Mouse (Mus musculus): ENCODE measurements at regions not wholly inside any gene's neighbourhood (a gene's known extent, or its start where the extent isn't known, plus 50 kb on each side); places are given as distances from the start of the nearest gene placed in this dataset.

DNA sequence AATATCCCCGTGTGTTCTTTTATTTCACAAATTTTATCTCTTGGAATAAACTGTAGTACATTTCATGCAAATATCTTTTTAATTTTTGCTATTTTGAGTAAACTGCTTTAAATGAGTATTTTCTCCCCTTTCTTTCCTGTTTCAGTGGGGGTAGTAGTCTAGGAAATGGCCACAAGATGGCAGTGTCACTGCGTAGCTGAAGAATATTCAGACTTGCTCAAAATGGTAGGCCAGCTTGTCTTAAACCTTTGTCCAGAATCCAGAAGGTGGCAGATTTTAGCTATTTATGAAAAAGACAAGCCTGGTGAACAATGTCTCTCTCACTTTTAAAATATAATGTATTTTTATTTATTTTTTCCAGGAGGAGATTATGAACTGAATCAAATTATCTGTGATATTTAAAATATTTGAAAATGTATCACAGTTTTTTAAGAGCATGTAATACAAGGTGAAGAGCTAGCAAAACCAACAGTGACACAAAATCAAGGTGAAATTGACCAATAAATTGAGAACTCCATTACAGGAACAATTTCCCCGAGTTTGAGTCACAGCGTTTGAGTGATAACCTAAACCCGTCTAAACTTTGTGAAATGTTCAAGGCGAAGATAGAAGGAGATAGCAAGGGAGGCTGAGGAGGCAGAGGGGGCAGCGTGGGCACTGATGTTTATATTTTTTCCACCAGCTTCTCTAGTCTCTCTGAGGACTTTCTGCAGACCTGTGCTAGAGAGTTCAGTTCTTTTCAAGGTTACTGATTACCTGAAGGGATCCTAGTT, 285.5 kb downstream of the Olfm4 start:
- 51% methylated on average over 7 of the region's 7 CpGs for WGBS
- H3K9me3 ChIP-seq (replicated peaks; ENCODE audit: control insufficient read depth, low read length) = no peaks in the 10 kb centered on the region

DNA sequence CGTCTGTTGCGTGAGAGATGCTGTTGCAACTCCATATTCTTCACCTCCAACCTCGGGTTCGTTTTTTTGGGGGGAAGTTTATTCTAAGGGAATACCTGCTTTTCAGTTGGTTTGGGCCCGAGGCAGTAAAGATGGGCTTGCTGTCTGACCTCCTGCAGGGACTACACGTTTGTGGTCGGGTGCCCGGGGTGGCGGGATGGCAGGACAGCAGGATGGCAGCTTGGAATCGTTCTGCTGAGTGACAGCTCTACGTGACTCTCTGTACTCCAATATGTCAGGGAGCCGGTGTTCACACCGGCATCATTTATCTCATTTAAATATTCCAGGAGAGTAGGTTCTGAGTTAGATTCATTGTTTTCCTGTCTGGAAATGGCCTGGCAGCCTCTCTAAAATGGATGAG, 286.2 kb downstream of the Olfm4 start:
- H3K4me3 ChIP-seq (ENCODE audit: low read length) = no peak overlapping the region
- no peak overlapping the region for H3K9ac ChIP-seq (ENCODE audit: low read length)
- H3K9me3 ChIP-seq (replicated peaks; ENCODE audit: control insufficient read depth, low read length) = no peaks in the 10 kb centered on the region
- no peaks in the 10 kb centered on the region for H3K4me1 ChIP-seq (ENCODE audit: control insufficient read depth, insufficient read depth, low read length)
- no peak for ATAC-seq (replicated peaks; ENCODE audit: extremely low read depth, insufficient read depth, low FRiP score)
- no peaks in the 10 kb centered on the region for H3K27me3 ChIP-seq (ENCODE audit: control insufficient read depth, insufficient read depth, low read length)
- H3K4me2 ChIP-seq (ENCODE audit: low read depth, low read length) = no peak overlapping the region
- H3K36me3 ChIP-seq (ENCODE audit: control insufficient read depth, insufficient read depth) = no peaks in the 10 kb centered on the region
- WGBS = 66% methylated on average over 13 of the region's 13 CpGs
- H3K27ac ChIP-seq (ENCODE audit: low read length) = no peak overlapping the region

More for the DNA sequence above, 285.5 kb downstream of the Olfm4 start:
- ATAC-seq (replicated peaks; ENCODE audit: extremely low read depth, insufficient read depth, low FRiP score) = no peak
- H3K4me1 ChIP-seq (ENCODE audit: control insufficient read depth, insufficient read depth, low read length) = no peaks in the 10 kb centered on the region
- no peaks in the 10 kb centered on the region for H3K27me3 ChIP-seq (ENCODE audit: control insufficient read depth, insufficient read depth, low read length)
- no peaks in the 10 kb centered on the region for H3K36me3 ChIP-seq (ENCODE audit: control insufficient read depth, insufficient read depth)
- H3K4me2 ChIP-seq (ENCODE audit: low read depth, low read length) = no peak overlapping the region
- no peak overlapping the region for H3K27ac ChIP-seq (ENCODE audit: low read length)
- H3K4me3 ChIP-seq (ENCODE audit: low read length) = no peak overlapping the region
- no peak overlapping the region for H3K9ac ChIP-seq (ENCODE audit: low read length)

DNA sequence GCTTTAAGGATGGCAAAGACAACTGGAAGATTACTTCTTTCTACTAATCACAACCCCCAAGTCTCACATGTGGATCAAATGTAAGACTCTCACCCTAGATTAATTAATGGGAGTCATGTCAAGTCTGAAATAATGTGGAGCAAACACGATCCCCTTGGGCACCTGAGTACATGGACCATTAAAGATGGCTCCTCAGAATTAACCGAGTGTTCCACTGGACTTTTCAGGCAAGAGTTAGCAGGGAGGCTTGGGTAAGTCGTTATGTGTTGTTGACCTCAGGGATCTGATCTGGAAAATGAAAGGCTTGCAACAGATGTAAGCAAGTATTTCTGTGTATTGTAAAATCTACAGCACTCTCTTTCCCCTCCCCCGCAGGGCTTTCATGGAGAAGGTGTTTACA, 296.3 kb downstream of the Olfm4 start:
- Histone ChIP-seq H3K9me3 (replicated peaks; ENCODE audit: control insufficient read depth, low read length) (no peaks in the 10 kb centered on the region), H3K4me2 (ENCODE audit: low read depth, low read length) (no peak overlapping the region), H3K36me3 (ENCODE audit: control insufficient read depth, insufficient read depth) (no peaks in the 10 kb centered on the region), H3K27ac (ENCODE audit: low read length) (no peak overlapping the region), H3K4me1 (ENCODE audit: control insufficient read depth, insufficient read depth, low read length) (no peaks in the 10 kb centered on the region), H3K27me3 (ENCODE audit: control insufficient read depth, insufficient read depth, low read length) (no peaks in the 10 kb centered on the region), H3K9ac (ENCODE audit: low read length) (no peak overlapping the region), H3K4me3 (ENCODE audit: low read length) (no peak overlapping the region)
- ATAC-seq (replicated peaks; ENCODE audit: extremely low read depth, insufficient read depth, low FRiP score) = no peak
- WGBS = 66% methylated on average over 4 of the region's 4 CpGs

DNA sequence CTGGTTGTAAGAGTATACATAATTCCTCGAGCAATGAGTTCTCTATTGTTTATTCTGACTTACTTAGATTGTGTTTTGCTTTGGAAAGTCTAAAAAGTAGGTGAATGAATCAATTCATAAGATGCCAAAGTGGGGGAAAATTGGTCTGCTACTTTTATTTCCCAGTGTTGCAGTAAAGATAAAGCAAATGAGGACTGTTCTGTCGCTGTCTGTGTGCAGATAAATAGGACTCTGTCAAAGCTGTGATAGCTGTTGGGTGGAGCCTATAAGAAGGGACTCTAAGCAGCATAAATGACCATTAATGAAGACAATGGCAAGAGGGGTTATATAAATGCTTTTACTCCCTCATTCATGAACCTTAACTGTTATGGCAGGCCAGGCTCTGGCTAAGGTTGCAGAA, 299.8 kb downstream of the Olfm4 start:
- no peak overlapping the region for H3K9ac ChIP-seq (ENCODE audit: low read length)
- H3K27ac ChIP-seq (ENCODE audit: low read length) = no peak overlapping the region
- no peak overlapping the region for H3K4me3 ChIP-seq (ENCODE audit: low read length)
- H3K4me2 ChIP-seq (ENCODE audit: low read depth, low read length) = no peak overlapping the region
- H3K36me3 ChIP-seq (ENCODE audit: control insufficient read depth, insufficient read depth) = no peaks in the 10 kb centered on the region
- ATAC-seq (replicated peaks; ENCODE audit: extremely low read depth, insufficient read depth, low FRiP score) = no peak
- no peaks in the 10 kb centered on the region for H3K9me3 ChIP-seq (replicated peaks; ENCODE audit: control insufficient read depth, low read length)
- 43% methylated on average over 2 of the region's 2 CpGs for WGBS
- H3K27me3 ChIP-seq (ENCODE audit: control insufficient read depth, insufficient read depth, low read length) = no peaks in the 10 kb centered on the region
- H3K4me1 ChIP-seq (ENCODE audit: control insufficient read depth, insufficient read depth, low read length) = no peaks in the 10 kb centered on the region

DNA sequence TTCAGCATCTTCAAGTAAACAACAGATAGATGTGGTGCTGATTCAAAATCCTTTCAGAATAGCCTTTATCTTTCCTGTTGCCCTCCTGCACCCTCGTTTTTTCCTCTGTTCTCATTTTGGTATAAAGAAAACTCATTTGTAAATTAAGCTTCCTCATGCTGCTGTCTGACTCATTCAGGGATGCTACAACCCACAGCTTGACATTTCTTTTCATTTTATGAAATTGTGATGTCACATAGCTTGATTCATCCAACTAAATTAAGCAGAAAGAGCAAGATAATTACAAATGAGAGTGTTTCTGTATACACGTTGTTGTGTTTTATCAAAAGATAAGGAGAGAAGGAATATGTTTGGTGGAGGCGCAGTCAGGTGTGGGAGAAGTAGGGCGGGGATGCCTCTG, 307.5 kb downstream of the Olfm4 start:
- Histone ChIP-seq H3K4me2 (ENCODE audit: low read depth, low read length) (no peak overlapping the region), H3K27ac (ENCODE audit: low read length) (no peak overlapping the region), H3K9ac (ENCODE audit: low read length) (no peak overlapping the region), H3K9me3 (replicated peaks; ENCODE audit: control insufficient read depth, low read length) (no peaks in the 10 kb centered on the region), H3K4me3 (ENCODE audit: low read length) (no peak overlapping the region), H3K27me3 (ENCODE audit: control insufficient read depth, insufficient read depth, low read length) (no peaks in the 10 kb centered on the region), H3K36me3 (ENCODE audit: control insufficient read depth, insufficient read depth) (no peaks in the 10 kb centered on the region), H3K4me1 (ENCODE audit: control insufficient read depth, insufficient read depth, low read length) (no peaks in the 10 kb centered on the region)
- no peak for ATAC-seq (replicated peaks; ENCODE audit: extremely low read depth, insufficient read depth, low FRiP score)
- 67% methylated on average over 4 of the region's 4 CpGs for WGBS

DNA sequence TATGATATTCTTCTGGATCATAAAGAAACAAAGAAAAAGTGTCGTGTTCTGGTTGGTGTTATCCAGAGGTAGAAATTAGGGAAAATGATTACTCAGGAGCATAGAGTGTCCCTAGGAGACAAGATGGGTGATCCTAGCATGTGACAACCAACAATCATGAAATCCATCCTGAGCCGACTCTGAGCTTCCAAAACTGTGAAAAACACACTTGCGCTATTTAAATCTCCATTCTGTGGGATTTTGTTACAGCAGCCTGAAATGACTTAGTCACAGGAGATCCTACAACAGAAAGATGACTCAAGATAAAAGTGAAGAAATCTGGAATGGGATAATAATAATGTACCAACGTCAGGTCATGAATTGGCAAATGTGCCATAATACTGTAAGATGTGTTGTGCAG, 309.5 kb downstream of the Olfm4 start:
- H3K9me3 ChIP-seq (replicated peaks; ENCODE audit: control insufficient read depth, low read length) = no peaks in the 10 kb centered on the region
- no peak overlapping the region for H3K4me2 ChIP-seq (ENCODE audit: low read depth, low read length)
- no peaks in the 10 kb centered on the region for H3K4me1 ChIP-seq (ENCODE audit: control insufficient read depth, insufficient read depth, low read length)
- no peak overlapping the region for H3K27ac ChIP-seq (ENCODE audit: low read length)
- no peak overlapping the region for H3K9ac ChIP-seq (ENCODE audit: low read length)
- H3K4me3 ChIP-seq (ENCODE audit: low read length) = no peak overlapping the region
- no peak for ATAC-seq (replicated peaks; ENCODE audit: extremely low read depth, insufficient read depth, low FRiP score)
- 80% methylated on average over 4 of the region's 4 CpGs for WGBS
- no peaks in the 10 kb centered on the region for H3K27me3 ChIP-seq (ENCODE audit: control insufficient read depth, insufficient read depth, low read length)
- no peaks in the 10 kb centered on the region for H3K36me3 ChIP-seq (ENCODE audit: control insufficient read depth, insufficient read depth)

DNA sequence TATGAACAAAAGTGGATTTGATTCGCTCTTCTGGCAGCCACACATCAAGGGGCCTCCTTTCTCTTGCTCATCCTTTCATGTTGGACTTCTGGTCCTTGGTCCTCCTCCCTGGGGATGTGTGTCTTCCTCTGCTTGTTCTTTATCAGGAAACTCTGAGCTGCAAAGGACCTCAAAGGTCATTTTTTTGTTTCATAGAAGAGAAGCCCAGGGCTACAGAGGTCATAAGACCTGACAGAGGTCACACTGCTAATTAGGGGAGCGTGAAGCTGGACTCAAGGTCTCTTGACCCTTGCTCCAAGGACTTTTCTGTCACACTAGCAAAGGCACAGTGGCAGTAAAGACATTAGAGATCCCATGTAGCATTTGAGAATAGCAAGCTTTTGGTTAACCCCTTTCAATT, 345.8 kb downstream of the Olfm4 start:
- Histone ChIP-seq H3K4me2 (ENCODE audit: low read depth, low read length) (no peak overlapping the region), H3K27ac (ENCODE audit: low read length) (no peak overlapping the region), H3K4me1 (ENCODE audit: control insufficient read depth, insufficient read depth, low read length) (no peaks in the 10 kb centered on the region), H3K9me3 (replicated peaks; ENCODE audit: control insufficient read depth, low read length) (no peaks in the 10 kb centered on the region), H3K27me3 (ENCODE audit: control insufficient read depth, insufficient read depth, low read length) (no peaks in the 10 kb centered on the region), H3K4me3 (ENCODE audit: low read length) (no peak overlapping the region), H3K36me3 (ENCODE audit: control insufficient read depth, insufficient read depth) (no peaks in the 10 kb centered on the region), H3K9ac (ENCODE audit: low read length) (no peak overlapping the region)
- no peak for ATAC-seq (replicated peaks; ENCODE audit: extremely low read depth, insufficient read depth, low FRiP score)
- 68% methylated on average over 2 of the region's 2 CpGs for WGBS

DNA sequence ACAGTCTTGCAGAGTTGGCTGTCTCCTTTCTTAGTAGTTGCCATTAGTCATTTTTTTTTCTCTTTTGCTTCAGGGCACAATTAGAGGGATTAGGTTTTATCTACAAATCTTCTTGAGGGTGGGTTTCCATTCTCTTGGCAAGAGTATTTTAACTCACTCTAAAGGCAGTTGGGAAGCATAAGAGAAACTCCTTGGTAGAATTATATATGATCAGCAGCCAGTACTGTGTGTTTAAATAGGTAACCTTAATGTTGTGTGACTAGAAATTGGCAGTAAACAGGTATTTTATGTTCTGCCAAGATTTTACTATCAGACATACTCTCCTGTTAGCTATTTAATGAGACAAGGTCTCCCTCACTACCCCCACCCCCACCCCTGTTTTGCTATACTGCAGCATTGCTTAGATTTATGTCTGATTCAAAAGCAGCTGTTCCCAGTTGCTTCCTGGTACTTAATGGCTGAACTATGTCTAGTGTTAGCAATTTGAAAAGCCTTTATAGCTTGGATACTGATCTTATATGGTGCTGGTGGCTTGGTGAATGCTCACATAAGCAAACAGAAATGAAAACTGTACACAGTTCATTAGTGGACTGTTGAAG, 378.2 kb downstream of the Olfm4 start:
- Histone ChIP-seq H3K9me3 (replicated peaks; ENCODE audit: control insufficient read depth, low read length) (no peaks in the 10 kb centered on the region), H3K36me3 (ENCODE audit: control insufficient read depth, insufficient read depth) (no peaks in the 10 kb centered on the region), H3K9ac (ENCODE audit: low read length) (no peak overlapping the region), H3K4me3 (ENCODE audit: low read length) (no peak overlapping the region), H3K27me3 (ENCODE audit: control insufficient read depth, insufficient read depth, low read length) (no peaks in the 10 kb centered on the region), H3K4me1 (ENCODE audit: control insufficient read depth, insufficient read depth, low read length) (no peaks in the 10 kb centered on the region), H3K27ac (ENCODE audit: low read length) (no peak overlapping the region), H3K4me2 (ENCODE audit: low read depth, low read length) (no peak overlapping the region)
- no peak for ATAC-seq (replicated peaks; ENCODE audit: extremely low read depth, insufficient read depth, low FRiP score)

DNA sequence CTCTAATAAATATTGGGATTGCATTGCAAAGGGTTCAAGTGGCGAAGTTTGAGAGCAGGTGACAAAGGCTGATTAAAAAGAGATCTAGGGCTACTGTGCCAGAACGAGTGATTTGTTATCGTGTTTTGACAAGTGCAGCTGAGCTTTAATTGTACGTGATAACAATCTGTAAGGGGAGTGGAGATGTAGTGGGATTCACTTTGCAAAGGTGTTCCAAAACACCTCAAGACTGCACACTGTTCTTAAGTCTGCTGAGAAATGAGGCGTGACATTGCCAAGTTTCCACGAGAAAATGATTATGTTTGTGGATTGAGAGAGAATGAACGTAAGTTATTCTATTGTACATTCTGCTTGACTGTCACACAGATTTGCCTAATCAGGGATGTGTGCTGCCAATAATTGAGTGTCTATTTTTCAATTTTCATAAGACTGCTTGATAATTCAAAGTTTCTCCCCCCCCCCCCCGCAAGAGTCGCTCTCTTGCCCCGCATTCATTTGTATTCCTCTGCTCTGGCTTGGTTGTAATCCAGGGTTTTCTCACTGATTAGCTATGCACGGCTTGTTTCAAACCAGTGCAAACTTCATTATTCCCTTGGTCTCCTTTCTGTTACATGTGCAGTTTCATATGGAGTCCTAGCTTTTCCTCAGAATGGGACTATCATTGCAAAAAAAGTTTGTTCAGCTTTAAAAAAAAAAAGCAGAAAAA, 385.7 kb downstream of the Olfm4 start:
- no peak for ATAC-seq (replicated peaks; ENCODE audit: extremely low read depth, insufficient read depth, low FRiP score)
- Histone ChIP-seq H3K4me1 (ENCODE audit: control insufficient read depth, insufficient read depth, low read length) (no peaks in the 10 kb centered on the region), H3K9ac (ENCODE audit: low read length) (no peak overlapping the region), H3K4me3 (ENCODE audit: low read length) (no peak overlapping the region), H3K27ac (ENCODE audit: low read length) (no peak overlapping the region), H3K9me3 (replicated peaks; ENCODE audit: control insufficient read depth, low read length) (no peaks in the 10 kb centered on the region), H3K4me2 (ENCODE audit: low read depth, low read length) (no peak overlapping the region), H3K36me3 (ENCODE audit: control insufficient read depth, insufficient read depth) (no peaks in the 10 kb centered on the region), H3K27me3 (ENCODE audit: control insufficient read depth, insufficient read depth, low read length) (no peaks in the 10 kb centered on the region)
- 67% methylated on average over 11 of the region's 11 CpGs for WGBS

Measured in heart, embryonic 16.5 days (tissue).